Mouse (Mus musculus): ENCODE results near the gene Nynrin. TPM values are rescaled to one million over a fixed set of nuclear protein-coding genes. Genes with fewer than 3 reads are reported as not detected.
A peak's percentile ranks its signal among the peaks of the same experiment; 100 is the strongest.

Nynrin gene
- polyA plus RNA-seq, 1 experiment from 2014 or later: 7.0 TPM

GRCm38 (mm10) chr14:55883663-55884062, 29.9 kb downstream of the Nynrin start:
- Histone ChIP-seq H3K9ac (no peak overlapping the region), H3K4me1 (peaks cover 57% of the 10 kb centered on the region)

GRCm38 (mm10) chr14:55884166-55884565, 30.4 kb downstream of the Nynrin start, which contains the start of gene Cbln3:
Cbln3 (minus strand) TSS chr14:55884392.
- Histone ChIP-seq H3K27me3 (replicated peaks) (no peaks in the 10 kb centered on the region), H3K4me3 (peak within 1 kb of the TSS; percentile 81), H3K9ac (peak within 1 kb of the TSS; percentile 96), H3K4me1 (peaks cover 57% of the 10 kb centered on the region), H3K27ac (peak within 1 kb of the TSS; percentile 93), H3K36me3 (peaks cover 33% of the 10 kb centered on the region), H3K4me2 (peak within 1 kb of the TSS; percentile 88), H3K9me3 (replicated peaks) (no peaks in the 10 kb centered on the region)
- ATAC-seq: no peak
- WGBS (ENCODE audit: insufficient replicate concordance): 45% methylated on average over 4 of the region's 4 CpGs

More at GRCm38 (mm10) chr14:55883663-55884062, 29.9 kb downstream of the Nynrin start:
- ATAC-seq: no peak
- H3K4me3 ChIP-seq: no peak overlapping the region
- H3K4me2 ChIP-seq: peak overlapping the region; percentile 88; the same call in 1 of the 2 replicates
- H3K27me3 ChIP-seq (replicated peaks): no peaks in the 10 kb centered on the region
- 82% methylated on average over 12 of the region's 12 CpGs for WGBS (ENCODE audit: insufficient replicate concordance)
- H3K27ac ChIP-seq: peak overlapping the region; percentile 93; the same call in 1 of the 2 replicates
- H3K9me3 ChIP-seq (replicated peaks): no peaks in the 10 kb centered on the region
- peaks cover 28% of the 10 kb centered on the region for H3K36me3 ChIP-seq

GRCm38 (mm10) chr14:55884713-55885113, 30.9 kb downstream of the Nynrin start, which contains the start of gene Khnyn:
Khnyn (plus strand) TSS chr14:55884947.
- H3K4me3 ChIP-seq: peak within 1 kb of the TSS; percentile 81
- peaks cover 57% of the 10 kb centered on the region for H3K4me1 ChIP-seq
- H3K27me3 ChIP-seq (replicated peaks): no peaks in the 10 kb centered on the region
- H3K27ac ChIP-seq: peak within 1 kb of the TSS; percentile 93
- peak within 1 kb of the TSS; percentile 88 for H3K4me2 ChIP-seq
- peak within 1 kb of the TSS; percentile 96 for H3K9ac ChIP-seq
- ATAC-seq: peak; percentile 92
- H3K9me3 ChIP-seq (replicated peaks): no peaks in the 10 kb centered on the region
- 4% methylated on average over 29 of the region's 30 CpGs for WGBS (ENCODE audit: insufficient replicate concordance)
- H3K36me3 ChIP-seq: peaks cover 39% of the 10 kb centered on the region

- Histone ChIP-seq H3K9me3 (replicated peaks) (no peaks in the 10 kb centered on the region), H3K4me2 (peak overlapping the region; percentile 88), H3K27ac (peak overlapping the region; percentile 93), H3K4me3 (peak overlapping the region; percentile 81), H3K9ac (peak overlapping the region; percentile 96), H3K27me3 (replicated peaks) (no peaks in the 10 kb centered on the region), H3K4me1 (peaks cover 57% of the 10 kb centered on the region), H3K36me3 (peaks cover 44% of the 10 kb centered on the region)
- under 1% methylated on average over 24 of the region's 30 CpGs for WGBS (ENCODE audit: insufficient replicate concordance)
- no peak; the same call in 1 of the 2 replicates for ATAC-seq
These were observed 31.4 kb downstream of the Nynrin start for GRCm38 (mm10) chr14:55885114-55885790.

- WGBS (ENCODE audit: insufficient replicate concordance): 6% methylated on average over 16 of the region's 16 CpGs
- Histone ChIP-seq H3K4me3 (peak overlapping the region; percentile 81), H3K36me3 (peaks cover 50% of the 10 kb centered on the region), H3K4me2 (peak overlapping the region; percentile 88), H3K27me3 (replicated peaks) (no peaks in the 10 kb centered on the region), H3K27ac (peak overlapping the region; percentile 93), H3K4me1 (peaks cover 56% of the 10 kb centered on the region), H3K9me3 (replicated peaks) (no peaks in the 10 kb centered on the region), H3K9ac (peak overlapping the region; percentile 96)
- no peak for ATAC-seq
These were observed 32.0 kb downstream of the Nynrin start for GRCm38 (mm10) chr14:55885791-55886271.

GRCm38 (mm10) chr14:55886571-55887382, 33.0 kb downstream of the Nynrin start:
- H3K36me3 ChIP-seq: peaks cover 59% of the 10 kb centered on the region
- H3K9me3 ChIP-seq (replicated peaks): no peaks in the 10 kb centered on the region
- H3K4me3 ChIP-seq: peak overlapping the region; percentile 81; the same call in 1 of the 2 replicates
- 0 out of 2 replicates have a peak overlapping the region, but pooled peaks have one; percentile 9 for H3K9ac ChIP-seq
- H3K27ac ChIP-seq: peak overlapping the region; percentile 46; the same call in 1 of the 2 replicates
- no peak for ATAC-seq
- peaks cover 51% of the 10 kb centered on the region for H3K4me1 ChIP-seq
- 82% methylated on average over 24 of the region's 24 CpGs for WGBS (ENCODE audit: insufficient replicate concordance)
- peak overlapping the region; percentile 88 for H3K4me2 ChIP-seq
- H3K27me3 ChIP-seq (replicated peaks): no peaks in the 10 kb centered on the region

- no peak overlapping the region for H3K9ac ChIP-seq
- no peak overlapping the region for H3K27ac ChIP-seq
- no peak overlapping the region for H3K4me2 ChIP-seq
- H3K27me3 ChIP-seq (replicated peaks): no peaks in the 10 kb centered on the region; the same call in 1 of the 2 replicates
- no peak overlapping the region for H3K4me3 ChIP-seq
- no peaks in the 10 kb centered on the region for H3K9me3 ChIP-seq (replicated peaks)
- WGBS (ENCODE audit: insufficient replicate concordance): 86% methylated on average over 12 of the region's 12 CpGs
- ATAC-seq: no peak
- peaks cover 29% of the 10 kb centered on the region for H3K4me1 ChIP-seq
- H3K36me3 ChIP-seq: peaks cover 50% of the 10 kb centered on the region
These were observed 43.9 kb downstream of the Nynrin start for GRCm38 (mm10) chr14:55897671-55898070.

- WGBS (ENCODE audit: insufficient replicate concordance): 85% methylated on average over 7 of the region's 7 CpGs
- peaks cover 29% of the 10 kb centered on the region for H3K4me1 ChIP-seq
- ATAC-seq: no peak
- peak overlapping the region; percentile 73; the same call in 1 of the 2 replicates for H3K4me2 ChIP-seq
- peaks cover 5% of the 10 kb centered on the region; the same call in 1 of the 2 replicates for H3K27me3 ChIP-seq (replicated peaks)
- peaks cover 40% of the 10 kb centered on the region for H3K36me3 ChIP-seq
- no peak overlapping the region for H3K4me3 ChIP-seq
- H3K9me3 ChIP-seq (replicated peaks): no peaks in the 10 kb centered on the region
- H3K9ac ChIP-seq: no peak overlapping the region
- H3K27ac ChIP-seq: no peak overlapping the region
These were observed 45.1 kb downstream of the Nynrin start for GRCm38 (mm10) chr14:55898947-55899346.

GRCm38 (mm10) chr14:55899701-55900413, 46.0 kb downstream of the Nynrin start, which contains the start of gene Sdr39u1:
Sdr39u1 (minus strand) TSS chr14:55900293.
- 6% methylated on average over 39 of the region's 39 CpGs for WGBS (ENCODE audit: insufficient replicate concordance)
- no peaks in the 10 kb centered on the region for H3K9me3 ChIP-seq (replicated peaks)

GRCm38 (mm10) chr14:55900414-55900755, 46.6 kb downstream of the Nynrin start:
- 19% methylated on average over 12 of the region's 12 CpGs for WGBS (ENCODE audit: insufficient replicate concordance)
- Histone ChIP-seq H3K36me3 (peaks cover 26% of the 10 kb centered on the region), H3K9ac (peak overlapping the region; percentile 53), H3K4me2 (peak overlapping the region; percentile 73), H3K4me1 (peaks cover 29% of the 10 kb centered on the region), H3K27me3 (replicated peaks) (peaks cover 5% of the 10 kb centered on the region; the same call in 1 of the 2 replicates), H3K4me3 (peak overlapping the region; percentile 43), H3K27ac (no peak overlapping the region), H3K9me3 (replicated peaks) (no peaks in the 10 kb centered on the region)
- ATAC-seq: no peak

More at GRCm38 (mm10) chr14:55899701-55900413, 46.0 kb downstream of the Nynrin start, which contains the start of gene Sdr39u1:
- peak; percentile 70 for ATAC-seq
- Histone ChIP-seq H3K27me3 (replicated peaks) (peaks cover 5% of the 10 kb centered on the region; the same call in 1 of the 2 replicates), H3K4me1 (peaks cover 29% of the 10 kb centered on the region), H3K4me3 (peak within 1 kb of the TSS; percentile 43), H3K27ac (peak within 1 kb of the TSS; percentile 20; the same call in 1 of the 2 replicates), H3K9ac (peak within 1 kb of the TSS; percentile 53), H3K4me2 (peak within 1 kb of the TSS; percentile 73), H3K36me3 (peaks cover 31% of the 10 kb centered on the region)

GRCm38 (mm10) chr14:55905518-55905917, 51.7 kb downstream of the Nynrin start:
- no peak overlapping the region for H3K4me3 ChIP-seq
- no peaks in the 10 kb centered on the region for H3K36me3 ChIP-seq
- H3K27me3 ChIP-seq (replicated peaks): peaks cover 14% of the 10 kb centered on the region; the same call in 1 of the 2 replicates
- H3K4me2 ChIP-seq: no peak overlapping the region
- H3K9ac ChIP-seq: no peak overlapping the region
- 15% methylated on average over 1 of the region's 1 CpGs for WGBS (ENCODE audit: insufficient replicate concordance)
- no peaks in the 10 kb centered on the region for H3K9me3 ChIP-seq (replicated peaks)
- peaks cover 10% of the 10 kb centered on the region for H3K4me1 ChIP-seq
- ATAC-seq: no peak
- no peak overlapping the region for H3K27ac ChIP-seq
